Mouse (Mus musculus): ENCODE data around the gene Polg2. TPM values are rescaled to one million over a fixed set of nuclear protein-coding genes. Genes with fewer than 3 reads are reported as not detected.
"Not testable (repeated sequence)": the region's sequence is repeated elsewhere in the genome, so short reads cannot be mapped to it uniquely, and the experiment has no call there.

Gene Polg2
- polyA plus RNA-seq, 1 experiment from 2014 or later: 9.3 TPM

DNA sequence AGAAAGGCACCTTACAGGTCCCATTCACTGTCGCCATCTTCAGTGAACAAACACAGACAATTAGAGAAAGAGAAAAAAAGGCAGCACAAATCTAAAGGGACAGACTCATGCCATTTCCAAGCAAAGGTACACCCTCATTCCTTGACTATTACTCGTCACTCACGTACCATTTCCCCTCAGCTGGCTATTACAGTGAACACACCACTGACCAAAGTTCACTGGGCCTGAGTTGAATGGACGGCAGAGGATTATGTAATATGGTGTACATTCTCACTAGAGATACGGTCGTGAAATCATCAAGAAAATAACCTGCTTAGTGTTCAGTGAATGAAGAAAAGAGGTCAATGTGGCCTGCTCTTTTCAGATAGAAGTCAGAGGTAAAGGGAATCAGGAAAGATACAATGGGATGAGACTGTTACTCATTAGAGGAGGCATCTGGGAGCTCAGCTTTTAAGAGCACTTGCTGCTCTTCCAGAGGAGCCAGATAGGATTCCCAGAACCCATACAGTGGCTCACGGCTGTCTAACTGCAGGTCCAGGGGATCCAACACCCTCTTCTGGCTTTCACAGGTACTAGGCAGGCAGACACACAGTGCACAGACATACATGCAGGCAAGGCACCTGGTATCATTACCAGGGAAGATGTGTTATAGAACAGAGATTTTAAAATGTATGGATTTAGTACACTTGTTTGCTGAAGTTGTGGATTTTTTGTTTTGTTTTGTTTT, 33.2 kb upstream of the Polg2 start:
- Histone ChIP-seq H3K9ac (ENCODE audit: low read depth, low read length) (no peak overlapping the region), H3K4me1 (ENCODE audit: control insufficient read depth, insufficient read depth, low read length) (peaks cover 7% of the 10 kb centered on the region; the same call in 1 of the 2 replicates), H3K4me3 (ENCODE audit: low read depth, low read length) (no peak overlapping the region), H3K9me3 (replicated peaks; ENCODE audit: control insufficient read depth, low read length) (no peaks in the 10 kb centered on the region), H3K27ac (ENCODE audit: low read depth, low read length) (no peak overlapping the region), H3K36me3 (ENCODE audit: control insufficient read depth, insufficient read depth, low read length) (peaks cover 14% of the 10 kb centered on the region), H3K4me2 (no peak overlapping the region), H3K27me3 (ENCODE audit: control insufficient read depth, insufficient read depth, low read length) (no peaks in the 10 kb centered on the region)
- WGBS (ENCODE audit: insufficient replicate concordance): 85% methylated on average over 7 of the region's 7 CpGs
- ATAC-seq (replicated peaks; ENCODE audit: insufficient number of reproducible peaks, low FRiP score, low TSS enrichment): no peak

DNA sequence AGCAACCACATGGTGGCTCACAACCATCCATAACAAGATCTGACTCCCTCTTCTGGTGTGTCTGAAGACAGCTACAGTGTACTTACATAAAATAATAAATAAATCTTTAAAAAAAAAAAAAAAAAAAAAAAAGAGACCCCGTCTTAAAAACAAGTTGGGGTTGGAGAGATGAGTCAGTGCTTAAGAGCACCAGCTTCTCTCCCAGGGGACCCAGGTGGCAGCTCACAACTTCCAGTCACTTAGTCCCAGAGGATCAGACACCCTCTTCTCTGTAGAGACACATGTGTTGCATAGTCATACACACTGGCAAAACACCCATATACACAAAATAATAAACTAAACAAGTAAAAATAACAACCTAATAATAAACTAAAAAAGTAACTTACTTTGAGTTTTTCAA, 28.1 kb upstream of the Polg2 start:
- ATAC-seq (replicated peaks; ENCODE audit: insufficient number of reproducible peaks, low FRiP score, low TSS enrichment): not testable (repeated sequence)
- H3K36me3 ChIP-seq (ENCODE audit: control insufficient read depth, insufficient read depth, low read length): peaks cover 13% of the 10 kb centered on the region

DNA sequence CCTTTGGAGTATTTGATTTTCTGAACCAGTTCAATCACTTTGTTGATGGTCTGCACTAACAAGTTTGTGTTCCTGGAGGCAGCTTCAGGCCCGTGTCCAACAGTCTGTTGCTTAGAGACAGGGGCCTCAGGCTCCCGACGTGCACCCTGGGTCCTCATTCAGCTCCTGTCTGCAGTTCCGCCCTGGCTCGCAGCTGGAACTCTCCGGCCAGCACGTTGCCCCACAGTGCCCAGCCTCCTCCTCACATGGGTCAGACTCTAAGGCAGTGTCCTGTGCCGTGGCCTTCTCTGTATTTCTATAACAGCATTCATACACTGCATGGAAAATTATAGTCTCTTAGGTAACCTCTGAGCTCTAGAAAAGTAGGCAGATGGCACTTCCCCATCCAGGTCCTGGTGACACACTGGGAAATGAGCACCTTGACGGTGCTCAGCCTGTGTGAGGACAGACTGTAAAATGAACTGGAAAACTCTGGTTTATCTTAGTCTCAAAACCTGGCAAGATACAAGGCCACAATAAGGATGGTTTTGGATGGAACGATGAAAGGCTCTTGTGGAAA, 22.8 kb upstream of the Polg2 start:
- Histone ChIP-seq H3K27ac (ENCODE audit: low read depth, low read length) (no peak overlapping the region), H3K4me2 (no peak overlapping the region), H3K9ac (ENCODE audit: low read depth, low read length) (no peak overlapping the region), H3K27me3 (ENCODE audit: control insufficient read depth, insufficient read depth, low read length) (no peaks in the 10 kb centered on the region), H3K4me1 (ENCODE audit: control insufficient read depth, insufficient read depth, low read length) (no peaks in the 10 kb centered on the region), H3K9me3 (replicated peaks; ENCODE audit: control insufficient read depth, low read length) (no peaks in the 10 kb centered on the region), H3K4me3 (ENCODE audit: low read depth, low read length) (no peak overlapping the region), H3K36me3 (ENCODE audit: control insufficient read depth, insufficient read depth, low read length) (peaks cover 31% of the 10 kb centered on the region)
- ATAC-seq (replicated peaks; ENCODE audit: insufficient number of reproducible peaks, low FRiP score, low TSS enrichment): no peak
- WGBS (ENCODE audit: insufficient replicate concordance): 87% methylated on average over 10 of the region's 10 CpGs

More for the DNA sequence above, 28.1 kb upstream of the Polg2 start:
- not testable (repeated sequence) for H3K4me2 ChIP-seq; H3K9ac ChIP-seq (ENCODE audit: low read depth, low read length); H3K27me3 ChIP-seq (ENCODE audit: control insufficient read depth, insufficient read depth, low read length); H3K9me3 ChIP-seq (replicated peaks; ENCODE audit: control insufficient read depth, low read length); H3K27ac ChIP-seq (ENCODE audit: low read depth, low read length); H3K4me1 ChIP-seq (ENCODE audit: control insufficient read depth, insufficient read depth, low read length); H3K4me3 ChIP-seq (ENCODE audit: low read depth, low read length)
- WGBS (ENCODE audit: insufficient replicate concordance): 80% methylated on average over 1 of the region's 1 CpGs

DNA sequence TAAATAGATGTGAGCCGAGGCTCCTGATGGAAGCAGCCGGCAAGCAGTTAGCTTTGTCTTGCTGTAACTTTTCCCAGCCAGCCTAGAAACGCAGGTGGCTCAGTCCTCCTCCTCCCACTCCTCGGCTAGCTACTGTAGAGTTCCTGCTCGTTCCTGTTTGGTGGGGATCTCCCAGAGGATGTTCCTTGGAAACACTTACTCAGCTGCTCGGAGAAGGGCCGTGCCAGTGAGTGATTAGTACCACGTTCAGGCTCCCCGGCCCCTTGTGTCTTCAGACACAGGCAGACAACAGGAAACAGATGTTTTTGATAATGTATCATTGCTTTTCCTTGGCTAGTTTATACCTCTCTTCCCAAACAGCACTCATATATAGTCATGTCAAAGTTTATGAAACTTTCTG, 16.3 kb upstream of the Polg2 start:
- whole genome bisulfite sequencing (ENCODE audit: insufficient replicate concordance): 44% methylated on average over 9 of the region's 9 CpGs

DNA sequence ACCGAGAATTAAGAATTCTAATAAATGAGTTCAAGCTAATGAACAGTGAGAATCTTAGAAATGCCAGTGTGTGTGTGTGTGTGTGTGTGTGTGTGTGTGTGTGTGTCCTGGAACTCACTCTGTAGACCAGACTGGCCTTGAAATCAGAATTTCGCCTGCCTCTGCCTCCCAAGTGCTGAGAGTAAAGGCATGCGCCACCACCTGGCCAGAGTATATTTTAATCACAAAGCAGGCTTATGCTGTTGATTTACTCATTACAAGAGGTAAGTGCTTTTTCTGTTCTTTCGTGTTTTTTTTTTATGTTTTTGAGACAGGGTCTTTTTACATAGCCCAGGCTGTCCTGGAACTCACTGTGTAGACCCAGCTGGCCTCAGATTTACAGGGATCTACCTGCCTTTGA, 14.5 kb upstream of the Polg2 start:
- no peak overlapping the region for H3K9ac ChIP-seq (ENCODE audit: low read depth, low read length)
- H3K27me3 ChIP-seq (ENCODE audit: control insufficient read depth, insufficient read depth, low read length): no peaks in the 10 kb centered on the region
- ATAC-seq (replicated peaks; ENCODE audit: insufficient number of reproducible peaks, low FRiP score, low TSS enrichment): no peak
- no peak overlapping the region for H3K27ac ChIP-seq (ENCODE audit: low read depth, low read length)
- H3K4me2 ChIP-seq: no peak overlapping the region
- peaks cover 10% of the 10 kb centered on the region for H3K36me3 ChIP-seq (ENCODE audit: control insufficient read depth, insufficient read depth, low read length)
- H3K9me3 ChIP-seq (replicated peaks; ENCODE audit: control insufficient read depth, low read length): no peaks in the 10 kb centered on the region
- 80% methylated on average over 4 of the region's 4 CpGs for WGBS (ENCODE audit: insufficient replicate concordance)
- no peak overlapping the region for H3K4me3 ChIP-seq (ENCODE audit: low read depth, low read length)
- peaks cover 8% of the 10 kb centered on the region; the same call in 1 of the 2 replicates for H3K4me1 ChIP-seq (ENCODE audit: control insufficient read depth, insufficient read depth, low read length)

More for the DNA sequence above, 16.3 kb upstream of the Polg2 start:
- no peak overlapping the region for H3K9ac ChIP-seq (ENCODE audit: low read depth, low read length)
- no peak for ATAC-seq (replicated peaks; ENCODE audit: insufficient number of reproducible peaks, low FRiP score, low TSS enrichment)
- H3K27ac ChIP-seq (ENCODE audit: low read depth, low read length): no peak overlapping the region
- no peaks in the 10 kb centered on the region for H3K9me3 ChIP-seq (replicated peaks; ENCODE audit: control insufficient read depth, low read length)
- no peak overlapping the region for H3K4me3 ChIP-seq (ENCODE audit: low read depth, low read length)
- no peaks in the 10 kb centered on the region for H3K27me3 ChIP-seq (ENCODE audit: control insufficient read depth, insufficient read depth, low read length)
- H3K4me1 ChIP-seq (ENCODE audit: control insufficient read depth, insufficient read depth, low read length): 0 out of 2 replicates have a peak, but pooled peaks cover 3% of the 10 kb centered on the region
- peaks cover 20% of the 10 kb centered on the region for H3K36me3 ChIP-seq (ENCODE audit: control insufficient read depth, insufficient read depth, low read length)
- H3K4me2 ChIP-seq: no peak overlapping the region

DNA sequence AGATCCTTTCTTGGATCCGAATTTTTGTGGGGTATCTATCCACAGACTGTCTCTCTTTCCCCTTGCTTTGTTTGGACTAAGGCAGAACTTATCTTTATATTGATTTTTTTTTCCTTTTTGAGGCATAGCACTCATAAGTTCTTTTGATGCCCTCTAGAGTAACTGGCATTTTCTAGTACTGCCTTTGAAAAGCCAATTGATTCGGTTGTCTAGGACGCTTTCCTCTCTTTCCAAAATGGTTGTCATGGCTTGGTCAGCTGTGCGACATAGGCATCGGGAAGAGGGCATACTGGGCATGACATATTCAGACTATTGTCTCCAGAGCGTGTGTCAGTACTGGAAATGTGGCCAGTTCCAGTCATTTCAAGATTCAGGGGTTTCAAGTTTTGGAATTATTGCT, 10.3 kb upstream of the Polg2 start:
- no peak for ATAC-seq (replicated peaks; ENCODE audit: insufficient number of reproducible peaks, low FRiP score, low TSS enrichment)
- Histone ChIP-seq H3K9me3 (replicated peaks; ENCODE audit: control insufficient read depth, low read length) (no peaks in the 10 kb centered on the region), H3K9ac (ENCODE audit: low read depth, low read length) (peak overlapping the region; percentile 98), H3K4me3 (ENCODE audit: low read depth, low read length) (peak overlapping the region; percentile 93), H3K36me3 (ENCODE audit: control insufficient read depth, insufficient read depth, low read length) (peaks cover 16% of the 10 kb centered on the region), H3K27ac (ENCODE audit: low read depth, low read length) (peak overlapping the region; percentile 97), H3K4me2 (peak overlapping the region; percentile 80), H3K4me1 (ENCODE audit: control insufficient read depth, insufficient read depth, low read length) (peaks cover 8% of the 10 kb centered on the region; the same call in 1 of the 2 replicates), H3K27me3 (ENCODE audit: control insufficient read depth, insufficient read depth, low read length) (no peaks in the 10 kb centered on the region)
- WGBS (ENCODE audit: insufficient replicate concordance): 1% methylated on average over 6 of the region's 6 CpGs

DNA sequence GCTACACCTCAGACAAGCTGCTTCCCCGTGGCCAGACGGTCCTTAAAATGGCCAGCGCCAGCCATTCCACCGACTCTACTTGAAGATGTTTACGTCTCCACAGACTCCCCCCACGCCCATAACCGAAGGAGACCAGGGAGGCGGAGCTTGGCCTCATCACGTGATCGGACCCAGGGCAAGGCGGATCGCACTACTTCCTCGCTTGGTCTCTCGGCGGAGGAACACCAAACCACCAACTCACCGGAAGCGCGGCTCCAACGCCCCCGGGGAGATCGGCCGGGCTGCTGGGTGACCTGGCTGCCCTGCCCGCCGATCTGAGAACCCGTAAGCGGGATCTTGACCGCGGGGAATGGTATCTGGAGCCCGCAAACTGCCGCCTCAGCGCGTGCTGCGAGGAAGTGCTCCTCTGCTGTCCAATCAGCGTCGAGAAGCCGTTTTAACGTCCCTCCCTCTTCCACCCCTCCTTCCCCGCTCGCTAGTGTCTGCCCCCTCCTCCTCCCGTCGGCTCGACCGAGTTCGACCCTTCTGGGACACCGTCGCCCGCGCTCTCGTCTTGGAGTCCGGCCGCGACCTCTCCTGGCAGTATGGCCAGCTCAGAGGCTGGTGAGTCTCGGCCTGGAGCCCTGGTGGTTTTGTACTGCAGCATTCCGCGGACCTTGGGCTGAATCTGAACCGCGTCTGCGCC, 9.6 kb upstream of the Polg2 start, which contains the start of the genes Ddx5 and Cep95:
Ddx5 (minus strand) TSS at position 411 of the 685 bp plus-strand sequence.
Cep95 (plus strand) TSS at position 478 of the 685 bp plus-strand sequence.
- Histone ChIP-seq H3K4me3 (ENCODE audit: low read depth, low read length) (peak within 1 kb of the TSS; percentile 93), H3K27ac (ENCODE audit: low read depth, low read length) (peak within 1 kb of the TSS; percentile 97), H3K9ac (ENCODE audit: low read depth, low read length) (peak within 1 kb of the TSS; percentile 98), H3K36me3 (ENCODE audit: control insufficient read depth, insufficient read depth, low read length) (peaks cover 16% of the 10 kb centered on the region), H3K27me3 (ENCODE audit: control insufficient read depth, insufficient read depth, low read length) (no peaks in the 10 kb centered on the region), H3K4me2 (peak within 1 kb of the TSS; percentile 80), H3K9me3 (replicated peaks; ENCODE audit: control insufficient read depth, low read length) (no peaks in the 10 kb centered on the region), H3K4me1 (ENCODE audit: control insufficient read depth, insufficient read depth, low read length) (peaks cover 8% of the 10 kb centered on the region; the same call in 1 of the 2 replicates)
- under 1% methylated on average over 56 of the region's 58 CpGs for WGBS (ENCODE audit: insufficient replicate concordance)
- peak; percentile 92 for ATAC-seq (replicated peaks; ENCODE audit: insufficient number of reproducible peaks, low FRiP score, low TSS enrichment)

DNA sequence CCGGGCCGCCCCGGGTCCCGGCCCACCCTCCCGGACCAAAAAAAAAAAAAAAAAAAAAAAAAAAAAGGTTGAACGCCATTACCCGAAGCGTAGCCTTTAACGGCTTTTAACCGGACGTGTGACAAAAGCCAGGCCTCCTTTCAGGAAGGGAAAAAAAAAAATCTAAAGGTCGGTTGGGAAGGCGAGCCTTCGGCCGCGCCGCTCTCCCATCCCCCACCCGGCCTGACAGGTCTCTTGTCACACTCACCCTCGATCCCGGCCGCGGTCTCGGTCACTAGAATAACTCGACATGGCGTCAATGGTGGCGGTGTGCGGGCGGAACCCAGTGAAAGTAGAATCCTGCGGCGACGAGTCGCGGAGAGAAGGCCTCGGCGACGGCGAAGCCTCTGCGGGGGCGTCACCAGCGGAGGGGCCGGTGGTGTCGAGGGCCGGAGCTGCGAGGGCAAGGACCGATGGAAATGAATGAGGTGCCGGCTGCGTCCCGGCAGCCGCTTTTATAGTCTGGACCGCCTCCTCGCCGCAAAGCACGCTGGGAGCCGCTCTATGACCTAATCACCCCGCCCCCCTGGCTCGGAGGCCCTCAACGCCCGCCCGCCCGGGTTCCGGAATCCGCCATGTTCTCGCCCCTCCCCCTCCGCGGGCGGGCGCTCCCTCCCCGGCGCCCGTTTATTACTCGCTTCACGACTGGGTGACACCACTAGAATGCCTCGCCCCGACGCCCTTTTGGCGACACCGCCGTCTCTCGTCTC, 8.9 kb upstream of the Polg2 start:
- under 1% methylated on average over 73 of the region's 79 CpGs for WGBS (ENCODE audit: insufficient replicate concordance)

More for the DNA sequence above, 8.9 kb upstream of the Polg2 start:
- peak overlapping the region; percentile 93 for H3K4me3 ChIP-seq (ENCODE audit: low read depth, low read length)
- no peaks in the 10 kb centered on the region for H3K27me3 ChIP-seq (ENCODE audit: control insufficient read depth, insufficient read depth, low read length)
- H3K9ac ChIP-seq (ENCODE audit: low read depth, low read length): peak overlapping the region; percentile 98
- peaks cover 20% of the 10 kb centered on the region for H3K36me3 ChIP-seq (ENCODE audit: control insufficient read depth, insufficient read depth, low read length)
- H3K9me3 ChIP-seq (replicated peaks; ENCODE audit: control insufficient read depth, low read length): no peaks in the 10 kb centered on the region
- H3K4me1 ChIP-seq (ENCODE audit: control insufficient read depth, insufficient read depth, low read length): peaks cover 8% of the 10 kb centered on the region; the same call in 1 of the 2 replicates
- H3K4me2 ChIP-seq: peak overlapping the region; percentile 80
- peak overlapping the region; percentile 97 for H3K27ac ChIP-seq (ENCODE audit: low read depth, low read length)
- ATAC-seq (replicated peaks; ENCODE audit: insufficient number of reproducible peaks, low FRiP score, low TSS enrichment): peak; percentile 80
